Comparison of ENCODE assay signal across 9 mouse cellular contexts in the genomic region with DNA sequence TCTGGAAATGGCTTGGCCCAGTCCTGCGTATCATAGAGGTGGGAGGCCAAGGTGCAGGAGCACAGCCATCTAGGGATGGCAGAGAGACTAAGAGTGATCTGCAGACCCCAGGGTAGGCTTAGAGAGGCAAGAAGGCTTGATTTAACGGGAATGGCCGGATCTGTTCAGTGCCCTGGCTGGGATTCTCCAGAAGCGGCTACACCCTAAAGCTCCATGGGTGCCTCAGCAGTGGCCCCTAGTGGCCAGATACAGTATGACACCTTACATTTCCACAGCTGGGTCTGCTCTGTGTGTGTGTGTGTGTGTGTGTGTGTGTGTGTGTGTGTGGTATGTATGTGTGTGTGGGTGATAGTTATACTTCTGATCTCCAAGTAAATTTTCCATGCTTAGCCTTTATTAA.
DNase-seq lines count a peak whose midpoint lies in the region; ATAC-seq lines count a peak whose summit lies in the region.
"Had no signal": no experiment of that assay in that cellular context is flagged by ENCODE, and none has a peak within 500 bp of the region (broad histone marks: within the 10 kb centered on the region; RNA-seq: fewer than 3 reads in every experiment).

No protein-coding gene starts in this region.

- intact Hi-C loops in left cerebral cortex, postnatal 4 days (cut with DNase I), result no loop called here

- no peaks in the 10 kb centered on the region for H3K9me3 ChIP-seq in embryonic facial prominence, embryonic 11.5 days (replicated peaks; ENCODE audit: control insufficient read depth, low read length)
- no peaks in the 10 kb centered on the region for H3K9me3 ChIP-seq in midbrain, embryonic 12.5 days

- H3K36me3 ChIP-seq in embryonic facial prominence, embryonic 11.5 days (replicated peaks; ENCODE audit: control insufficient read depth, insufficient read depth, low read depth, low read length), result no peaks in the 10 kb centered on the region
- 0 out of 2 replicates have a peak, but pooled peaks cover 10% of the 10 kb centered on the region for H3K36me3 ChIP-seq in midbrain, embryonic 12.5 days

- no peak overlapping the region for H3K27ac ChIP-seq in embryonic facial prominence, embryonic 11.5 days (replicated peaks; ENCODE audit: low read depth, low read length)
- no peak overlapping the region for H3K27ac ChIP-seq in midbrain, embryonic 12.5 days (replicated peaks)

- H3K27me3 ChIP-seq in embryonic facial prominence, embryonic 11.5 days (ENCODE audit: control insufficient read depth, insufficient read depth, low read length), result no peaks in the 10 kb centered on the region
- H3K27me3 ChIP-seq in midbrain, embryonic 12.5 days, result no peaks in the 10 kb centered on the region
- H3K27me3 ChIP-seq: Patski had no signal

- no peak overlapping the region for H3K4me2 ChIP-seq in embryonic facial prominence, embryonic 11.5 days (ENCODE audit: low read depth, low read length)
- H3K4me2 ChIP-seq in midbrain, embryonic 12.5 days (replicated peaks), result no peak overlapping the region

- H3K4me3 ChIP-seq in embryonic facial prominence, embryonic 11.5 days (ENCODE audit: low read depth, low read length), result no peak overlapping the region
- H3K4me3 ChIP-seq in midbrain, embryonic 12.5 days, result no peak overlapping the region

- H3K4me1 ChIP-seq in embryonic facial prominence, embryonic 11.5 days (ENCODE audit: control insufficient read depth, insufficient read depth, low read length), result 0 out of 2 replicates have a peak, but pooled peaks cover 2% of the 10 kb centered on the region
- peaks cover 11% of the 10 kb centered on the region; the same call in 1 of the 2 replicates for H3K4me1 ChIP-seq in midbrain, embryonic 12.5 days

- peak; percentile 50 for DNase-seq in 3134 (ENCODE audit: extremely low read depth, insufficient read length, low spot score)
- DNase-seq in adrenal gland, postnatal 14 days, result peak; percentile 90
- DNase-seq in embryonic facial prominence, embryonic 11.5 days (ENCODE audit: low spot score), result peak; percentile 94
- DNase-seq in heart, adult 18-20 months, result peak; percentile 84 to 95
- peak; percentile 60 for DNase-seq in kidney, adult 11 months
- peak; percentile 88 for DNase-seq in left cerebral cortex, postnatal 4 days
- peak; percentile 55 for DNase-seq in spleen, adult 12 weeks (ENCODE audit: low spot score)

- WGBS in embryonic facial prominence, embryonic 11.5 days, result 28% methylated on average over 4 of the region's 4 CpGs
- 19% methylated on average over 4 of the region's 4 CpGs for WGBS in midbrain, embryonic 12.5 days

- ATAC-seq in embryonic facial prominence, embryonic 11.5 days (replicated peaks; ENCODE audit: insufficient number of reproducible peaks, low FRiP score, low TSS enrichment, low read depth), result peak; percentile 66
- ATAC-seq in midbrain, embryonic 12.5 days (ENCODE audit: low FRiP score, low read depth), result peak; percentile 73
- ATAC-seq: Patski had no signal

- no peak overlapping the region for H3K9ac ChIP-seq in embryonic facial prominence, embryonic 11.5 days (replicated peaks; ENCODE audit: low read length)
- peak overlapping the region; percentile 28; the same call in 1 of the 2 replicates for H3K9ac ChIP-seq in midbrain, embryonic 12.5 days (replicated peaks)
